Mouse (Mus musculus): Measurements from ENCODE around the gene Sez6l2.
"Not testable (repeated sequence)": the region's sequence is repeated elsewhere in the genome, so short reads cannot be mapped to it uniquely, and the experiment has no call there.

The Sez6l2 gene

DNA sequence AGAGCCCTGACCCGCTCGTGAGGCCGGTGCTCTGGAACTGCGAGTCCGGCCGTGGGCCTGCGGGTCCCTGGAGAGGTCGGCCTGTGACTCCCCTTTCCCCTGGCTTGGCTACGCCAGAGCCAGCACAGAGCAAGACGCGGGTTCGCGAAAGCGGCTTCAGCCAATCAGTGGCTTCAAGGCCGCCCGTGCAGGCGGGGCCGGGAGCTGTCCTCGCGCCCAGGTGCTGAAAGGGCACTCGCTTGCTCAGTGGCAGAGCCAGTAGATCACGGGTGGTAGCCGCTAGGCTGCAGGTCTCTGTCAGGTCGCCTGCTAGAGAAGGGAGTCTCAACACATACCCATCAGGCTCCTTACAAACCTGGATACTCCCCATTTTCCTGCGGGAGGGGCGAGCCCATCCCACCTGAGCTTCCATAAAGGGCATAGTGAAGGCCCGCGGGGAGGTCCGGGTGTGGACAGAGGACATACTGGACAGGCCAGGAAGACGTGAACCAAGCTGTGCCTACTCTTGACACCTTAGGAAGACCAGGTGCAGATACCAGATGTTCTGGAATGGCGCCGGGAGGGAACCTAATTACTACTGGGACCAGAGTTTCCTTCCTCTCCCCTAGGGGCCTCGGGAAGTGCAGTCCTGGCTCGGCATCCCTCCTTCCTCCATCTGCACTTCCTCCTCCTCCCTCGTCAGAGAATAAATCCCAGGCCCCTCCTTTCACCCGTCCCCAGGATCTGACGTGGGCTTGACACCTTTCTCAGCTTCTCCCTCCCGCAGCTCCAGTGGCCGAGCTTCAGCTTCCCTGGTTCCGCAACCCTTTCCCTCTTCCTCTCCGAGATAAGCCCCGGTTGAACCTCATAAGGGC, at the start of gene Sez6l2:
Gene Sez6l2 (plus strand): TSS at position 771 of the 854 bp plus-strand sequence.
- DNase-seq: peak; percentile 73 to 78

DNA sequence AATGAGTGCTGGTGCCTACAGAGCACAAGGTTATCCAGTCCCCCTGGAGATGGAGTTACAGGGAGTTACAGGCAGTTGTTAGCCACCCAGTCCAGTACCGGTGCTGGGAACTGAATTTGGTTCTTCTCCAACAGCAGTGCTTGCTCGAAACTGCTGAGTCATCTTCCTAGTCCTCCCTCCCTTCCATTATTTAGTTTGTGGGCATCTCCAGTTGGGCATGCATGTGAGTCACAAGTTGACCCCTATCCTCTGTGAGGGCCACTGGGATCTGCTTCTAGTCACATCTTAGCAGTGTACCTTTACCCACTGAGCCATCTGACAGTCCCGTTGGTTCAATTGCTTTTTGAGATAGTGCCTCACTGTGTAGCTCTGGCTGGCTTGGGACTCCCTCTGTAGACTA, 44.8 kb upstream of the Sez6l2 start:
- no peak for DNase-seq

DNA sequence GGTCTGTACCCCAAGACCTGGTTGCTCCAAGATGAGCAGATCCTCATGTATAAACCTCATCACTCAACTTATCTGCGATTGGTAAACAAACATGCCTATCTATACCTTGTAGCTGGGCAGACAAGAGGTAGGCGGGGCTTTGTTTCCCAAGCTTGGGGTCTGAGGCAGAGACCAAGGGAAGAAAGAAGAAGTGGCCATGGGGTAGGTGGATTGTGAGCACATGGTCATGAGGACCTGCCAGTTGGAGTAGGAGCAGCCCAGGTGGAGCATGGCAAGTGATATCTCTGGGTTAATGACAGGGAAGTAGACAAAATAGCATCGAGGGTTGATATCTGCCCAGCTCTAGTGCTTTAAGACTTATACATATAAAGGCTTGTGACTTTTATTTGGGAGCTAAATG, 35.5 kb upstream of the Sez6l2 start:
- DNase-seq: no peak

DNA sequence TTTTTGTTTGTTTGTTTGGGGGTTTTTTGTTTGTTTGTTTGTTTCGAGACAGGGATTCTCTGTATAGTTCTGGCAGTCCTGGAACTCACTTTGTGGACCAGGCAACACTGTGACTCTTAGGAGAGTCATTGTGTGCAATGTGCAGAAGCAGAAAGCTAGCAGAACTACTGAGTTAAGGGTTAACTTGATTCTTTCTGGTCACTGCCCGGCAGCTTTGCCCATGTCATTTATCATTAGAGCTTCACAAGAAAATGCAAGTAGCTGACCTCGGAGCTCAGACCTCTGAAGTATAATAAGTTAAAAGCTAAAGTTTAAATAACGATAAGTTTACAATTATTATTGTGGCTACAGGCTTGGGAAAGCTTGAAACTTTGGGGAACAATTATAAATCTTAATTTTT, 32.0 kb upstream of the Sez6l2 start:
- DNase-seq: not testable (repeated sequence)

DNA sequence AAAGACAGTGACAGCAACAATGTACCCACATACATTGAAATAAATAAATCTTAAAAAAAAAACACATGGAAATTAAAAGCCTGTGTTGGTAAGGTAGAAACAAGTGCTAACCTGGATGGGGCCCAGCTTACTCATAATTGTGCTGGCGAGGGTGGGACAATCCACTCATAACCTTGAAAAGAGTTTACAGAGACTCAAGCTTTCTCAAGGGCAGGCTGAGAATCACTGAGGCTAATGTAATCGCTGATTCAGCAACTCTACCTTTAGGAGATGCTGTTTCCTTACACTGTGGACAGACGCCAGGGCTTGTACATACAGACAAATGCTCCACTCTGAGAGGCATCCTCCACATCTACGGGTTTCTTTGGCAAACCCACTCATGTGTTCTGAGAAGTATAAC, 30.4 kb upstream of the Sez6l2 start:
- no peak for DNase-seq

DNA sequence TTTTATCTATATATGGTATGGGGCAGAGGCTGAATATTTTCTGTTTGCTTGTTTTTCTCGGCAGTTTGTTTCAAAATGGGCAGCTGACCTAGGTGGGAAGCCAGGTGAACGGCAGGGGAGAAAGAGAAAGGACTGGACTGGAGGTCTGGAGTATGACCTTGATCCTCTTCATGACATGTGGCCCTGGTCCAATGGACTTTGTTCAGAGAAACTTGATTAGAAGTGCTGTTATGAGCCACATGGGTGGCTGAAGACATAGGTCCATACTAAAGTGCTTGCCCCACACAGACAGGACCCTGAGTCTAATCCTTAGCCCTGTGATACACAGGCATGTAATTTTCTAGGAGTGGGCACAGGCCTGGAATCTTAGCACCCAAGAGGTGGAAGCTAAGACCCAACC, 28.8 kb upstream of the Sez6l2 start:
- DNase-seq: no peak

DNA sequence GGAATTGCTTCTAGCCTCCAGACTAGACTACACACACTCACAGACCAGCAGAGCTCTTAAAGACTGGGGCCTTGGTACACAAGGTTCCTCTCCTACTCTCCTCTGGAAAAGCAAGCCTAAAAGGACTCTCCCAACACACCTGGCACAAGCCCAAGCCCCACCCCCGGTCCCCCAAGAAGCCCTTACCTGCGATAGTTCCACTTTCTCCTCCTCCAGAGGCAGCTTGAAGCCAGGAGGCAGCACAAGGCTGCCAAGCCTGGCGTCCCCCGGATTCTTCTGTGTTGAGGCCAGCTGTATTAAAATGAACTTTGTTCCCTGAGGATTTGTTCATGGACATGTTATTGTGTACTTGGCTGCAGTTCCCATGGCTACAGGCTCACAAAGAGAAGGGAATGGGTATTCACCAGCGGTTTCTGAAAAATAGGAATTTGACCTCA, 27.7 kb upstream of the Sez6l2 start, which contains the start of gene Tmem219:
Gene Tmem219 (minus strand): TSS at position 294 of the 437 bp plus-strand sequence.
- DNase-seq: no peak

DNA sequence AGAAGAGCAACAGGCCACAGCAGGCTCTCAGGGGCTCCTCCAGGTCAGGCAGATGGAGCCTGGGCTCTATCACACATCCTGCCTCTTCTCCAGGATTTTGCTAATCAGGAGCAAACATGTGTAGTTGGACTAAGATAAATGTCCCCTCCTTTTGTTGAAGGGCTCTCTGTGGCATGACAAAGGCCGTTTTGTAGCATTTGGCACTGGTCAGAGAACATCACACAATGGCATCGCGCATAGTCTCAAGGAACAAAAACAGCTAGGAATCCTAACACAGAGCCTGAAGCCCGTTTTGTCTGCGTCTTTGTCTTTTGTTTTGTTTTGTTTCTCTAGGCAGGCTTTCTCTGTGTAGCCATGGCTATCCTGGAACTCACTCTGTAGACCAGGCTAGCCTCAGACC, 26.4 kb upstream of the Sez6l2 start:
- DNase-seq: no peak

DNA sequence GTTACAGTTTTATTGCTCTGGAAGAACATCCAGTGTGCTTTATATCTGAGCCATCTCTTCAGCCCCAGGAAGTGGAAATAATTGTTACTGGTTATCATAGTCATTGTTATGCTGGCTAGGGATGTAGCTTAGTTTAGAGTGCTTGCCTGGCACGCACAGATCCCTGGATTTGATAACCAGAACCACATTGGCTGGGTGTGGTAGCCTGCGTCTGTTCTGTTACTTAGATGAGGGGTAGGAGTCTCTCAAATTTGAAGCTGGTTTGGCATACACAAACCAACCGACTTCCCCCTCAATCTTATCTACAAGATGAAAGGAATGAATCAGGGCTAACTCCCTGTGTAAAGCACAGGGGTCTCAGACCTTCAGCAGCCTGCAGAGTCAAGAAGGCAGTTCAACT, 24.1 kb upstream of the Sez6l2 start:
- DNase-seq: no peak

DNA sequence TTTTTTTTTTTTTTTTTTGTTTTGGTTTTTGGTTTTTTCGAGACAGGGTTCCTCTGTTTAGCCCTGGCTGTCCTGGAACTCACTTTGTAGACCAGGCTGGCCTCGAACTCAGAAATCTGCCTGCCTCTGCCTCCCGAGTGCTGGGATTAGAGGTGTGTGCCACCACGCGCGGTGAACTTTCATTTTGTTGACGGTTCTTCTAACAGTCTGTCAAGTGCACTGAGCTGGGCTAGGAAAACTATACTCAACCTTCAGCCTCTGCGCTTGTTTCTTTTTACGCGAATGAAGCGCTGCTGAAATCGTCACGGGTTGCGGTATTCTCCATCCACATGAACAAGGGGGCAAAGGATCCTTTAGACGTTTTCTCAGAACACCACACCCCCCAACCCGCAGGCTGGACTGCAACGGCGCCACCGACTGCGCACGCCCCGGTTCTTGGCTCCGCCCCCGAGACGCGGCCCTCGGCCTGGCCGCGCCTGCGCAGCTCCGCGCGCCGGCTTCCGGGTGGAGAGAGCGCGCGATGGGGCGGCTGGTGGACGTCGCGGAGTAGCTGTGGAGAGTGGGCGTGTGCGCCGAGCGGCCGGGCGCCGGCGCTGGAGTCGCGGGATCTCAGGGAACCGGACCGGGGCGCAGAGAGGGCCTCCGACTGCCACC, 21.9 kb upstream of the Sez6l2 start, which contains the start of gene Kctd13:
Gene Kctd13 (plus strand): TSS at position 496 of the 654 bp plus-strand sequence.
- peak; percentile 86 for DNase-seq

DNA sequence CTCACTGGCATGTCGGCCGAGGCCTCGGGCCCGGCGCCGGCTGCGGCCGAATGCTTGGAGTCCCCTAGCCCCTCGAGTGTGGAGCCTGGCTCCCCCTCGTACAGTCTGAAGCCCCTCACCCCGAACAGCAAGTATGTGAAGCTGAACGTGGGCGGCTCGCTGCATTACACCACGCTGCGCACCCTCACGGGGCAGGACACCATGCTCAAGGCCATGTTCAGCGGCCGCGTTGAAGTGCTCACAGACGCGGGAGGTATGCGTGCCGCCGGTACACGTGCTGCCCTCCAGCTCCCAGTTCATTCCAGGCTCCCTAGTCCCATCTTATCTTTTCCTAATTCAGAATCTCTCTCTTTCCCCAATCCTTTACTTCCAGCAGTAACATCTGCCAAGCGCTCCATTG, 21.3 kb upstream of the Sez6l2 start:
- no peak for DNase-seq

DNA sequence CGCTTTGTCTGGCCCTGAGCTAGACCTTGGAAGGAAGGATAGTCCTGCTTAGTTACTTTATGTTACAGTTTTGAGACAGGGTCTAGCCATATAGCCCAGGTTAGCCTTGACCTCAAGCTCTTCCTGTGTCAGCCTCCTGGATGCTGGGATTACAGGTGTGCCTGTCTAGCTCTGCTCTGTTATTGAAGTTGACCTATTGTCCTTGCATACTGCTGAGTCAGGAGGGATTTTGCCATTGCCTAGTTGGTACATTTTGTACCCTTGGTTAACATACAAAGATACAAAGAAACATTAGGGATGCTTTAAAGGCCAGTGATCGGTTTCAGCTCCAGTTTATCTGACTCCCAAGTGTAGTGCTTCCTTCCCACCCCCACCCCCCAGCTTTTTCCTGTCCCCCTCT, 17.7 kb upstream of the Sez6l2 start:
- DNase-seq: no peak

DNA sequence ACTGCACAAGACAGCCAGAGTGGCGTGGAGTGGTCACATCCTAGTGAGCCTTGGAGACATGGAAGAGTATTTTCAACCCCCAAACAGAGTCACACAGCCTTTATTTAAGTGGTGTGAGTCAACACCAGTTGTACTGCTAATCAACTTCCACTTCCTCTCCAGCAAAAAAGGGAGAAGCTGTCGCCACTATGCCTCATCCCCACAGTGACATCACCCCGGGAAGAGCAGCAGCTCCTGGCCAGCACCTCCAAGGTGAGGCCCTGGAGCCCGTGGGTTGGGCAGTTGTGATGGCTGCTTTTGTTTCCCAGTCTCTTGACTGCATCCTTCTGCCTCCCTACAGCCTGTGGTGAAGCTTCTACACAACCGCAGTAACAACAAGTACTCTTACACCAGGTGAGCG, 9.2 kb upstream of the Sez6l2 start:
- DNase-seq: no peak

DNA sequence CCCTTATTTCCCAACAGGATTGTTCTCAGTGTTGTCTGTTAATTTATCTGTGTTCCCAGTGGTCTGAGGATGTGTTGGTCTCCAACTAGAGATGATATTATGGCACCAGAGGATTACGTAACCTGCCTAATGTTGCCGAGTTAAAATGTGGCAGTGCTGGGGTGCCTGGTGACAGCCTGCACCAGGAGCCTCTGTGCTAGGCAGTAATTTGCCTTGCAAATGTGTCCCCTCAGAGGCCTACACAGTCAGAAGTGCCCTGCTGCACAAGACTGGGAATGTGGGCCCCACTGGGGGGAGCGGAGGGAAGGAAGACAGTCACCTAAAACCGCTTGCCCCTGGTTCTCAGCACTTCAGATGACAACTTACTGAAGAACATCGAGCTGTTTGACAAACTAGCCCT, 8.6 kb upstream of the Sez6l2 start:
- DNase-seq: no peak

DNA sequence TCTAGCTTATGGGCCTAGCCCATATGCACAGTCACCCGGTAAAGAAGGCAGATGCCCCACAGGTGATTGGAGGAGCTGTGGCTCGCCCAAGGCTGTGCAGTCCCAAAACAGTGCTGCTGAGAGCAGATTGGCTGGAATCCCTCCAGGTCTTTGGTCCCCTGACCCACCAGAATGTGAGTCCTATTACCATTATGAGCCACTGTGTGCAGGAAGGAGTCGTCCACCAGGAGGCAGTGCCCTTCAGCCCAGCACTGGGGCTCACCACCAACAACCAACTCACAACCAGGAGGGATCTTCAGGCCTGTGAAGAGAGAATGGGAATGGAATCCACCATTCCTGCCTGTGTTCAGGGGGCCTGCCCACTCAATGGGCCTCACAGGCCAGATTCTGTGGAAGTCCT, 3.8 kb upstream of the Sez6l2 start:
- no peak for DNase-seq

DNA sequence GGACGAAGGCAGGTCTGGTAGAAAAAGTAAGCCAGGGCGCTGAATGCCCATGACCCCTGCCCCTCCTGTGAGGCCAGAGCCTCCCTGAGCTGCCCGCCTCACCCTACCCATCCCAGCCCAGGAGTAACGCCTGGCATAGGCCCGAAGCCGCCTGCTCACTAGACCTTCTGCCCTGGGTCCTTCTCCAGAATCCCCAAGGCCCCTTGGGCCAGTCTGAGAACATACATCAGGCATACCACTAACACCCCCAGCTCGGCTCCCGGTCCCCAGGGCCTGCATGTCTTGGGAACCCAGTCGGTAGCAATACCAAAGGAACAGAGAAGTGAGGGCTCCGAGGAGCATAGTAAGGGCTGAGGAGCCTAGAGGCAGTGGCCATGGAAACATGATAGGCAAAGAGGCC, 1.7 kb upstream of the Sez6l2 start:
- no peak for DNase-seq

DNA sequence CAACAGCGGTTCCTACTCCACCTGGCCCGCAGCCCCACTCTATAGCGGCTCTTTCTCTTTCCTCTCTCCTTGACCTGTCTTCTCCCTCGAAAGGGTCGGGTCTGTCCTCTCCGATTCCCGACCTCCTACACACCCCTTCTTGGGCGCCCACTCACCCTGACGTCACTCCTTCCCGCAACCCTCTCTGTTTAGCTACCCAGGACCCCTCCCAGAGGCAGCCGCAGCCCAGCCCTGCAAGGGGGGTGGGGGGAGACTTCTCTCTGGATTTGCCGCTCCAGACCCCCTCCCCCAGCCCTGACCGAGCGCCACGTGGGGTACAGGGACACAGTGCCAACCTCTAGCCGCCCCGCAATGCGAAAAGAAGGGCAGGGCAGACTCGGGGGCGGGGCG, 965 bp upstream of the Sez6l2 start, which contains the start of gene Asphd1:
Gene Asphd1 (minus strand): TSS at position 180 of the 390 bp plus-strand sequence.
- DNase-seq: no peak

DNA sequence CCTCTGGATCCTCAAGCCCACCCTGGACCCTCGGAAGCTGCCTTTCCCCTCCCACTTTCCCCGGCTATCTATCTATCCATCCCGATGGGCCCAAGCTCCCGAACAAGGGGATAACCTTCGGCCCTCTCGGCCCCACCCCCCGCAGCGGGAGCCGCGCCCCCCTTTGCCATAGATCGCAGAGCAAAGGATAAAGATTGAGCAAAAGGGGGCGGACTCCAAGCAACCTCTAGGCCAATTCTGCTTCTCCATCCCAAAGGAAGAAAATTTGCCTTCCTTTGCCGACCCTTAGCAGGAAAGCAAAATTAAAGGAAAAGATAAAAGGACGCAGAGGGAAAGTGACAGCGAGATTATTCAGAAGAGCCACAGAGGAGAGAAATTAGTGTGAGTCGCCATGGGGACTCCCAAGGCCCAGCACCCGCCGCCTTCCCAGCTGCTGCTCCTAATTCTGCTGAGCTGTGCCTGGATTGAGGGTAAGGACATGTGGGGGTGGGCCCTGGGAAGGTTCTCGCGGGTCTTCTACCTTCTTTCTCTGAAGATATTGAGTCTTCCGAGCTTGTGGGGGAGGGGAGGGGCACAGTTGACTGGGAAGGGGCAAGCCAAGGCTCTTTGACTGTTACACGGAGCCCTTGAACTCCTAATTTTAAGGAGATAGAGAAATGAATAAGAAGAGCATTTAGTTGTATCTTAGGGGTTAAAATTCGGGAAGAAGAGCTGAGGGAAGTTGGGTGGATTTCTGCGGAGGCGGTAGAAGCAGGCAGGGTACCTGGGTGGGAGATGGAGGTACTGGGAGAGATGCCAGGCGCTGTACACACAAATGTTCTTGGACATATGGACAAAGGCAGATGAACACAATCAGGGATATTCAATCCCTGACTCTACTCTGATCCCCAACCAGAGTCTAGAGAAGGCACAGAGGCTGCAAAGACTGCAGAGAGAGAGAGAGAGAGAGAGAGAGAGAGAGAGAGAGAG, 568 bp downstream of the Sez6l2 start:
- no peak for DNase-seq

DNA sequence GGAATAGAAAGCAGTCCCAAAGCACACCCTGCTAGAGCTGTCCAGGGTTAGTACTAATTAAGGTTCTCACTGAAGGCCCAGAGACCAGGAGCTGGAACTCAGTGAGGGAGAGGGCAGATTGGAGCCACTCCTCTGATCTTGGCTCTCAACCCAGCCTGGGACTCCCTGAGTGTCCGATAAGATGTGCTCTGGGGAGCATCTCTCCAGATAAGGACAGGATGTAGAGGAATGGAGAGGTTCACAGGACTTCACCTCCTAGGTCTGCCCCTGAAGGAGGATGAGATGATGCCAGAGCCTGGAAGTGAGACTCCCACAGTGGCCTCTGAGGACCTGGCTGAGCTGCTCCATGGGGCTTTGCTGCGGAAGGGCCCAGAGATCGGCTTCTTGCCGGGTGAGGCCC, 1.4 kb downstream of the Sez6l2 start:
- DNase-seq: no peak

DNA sequence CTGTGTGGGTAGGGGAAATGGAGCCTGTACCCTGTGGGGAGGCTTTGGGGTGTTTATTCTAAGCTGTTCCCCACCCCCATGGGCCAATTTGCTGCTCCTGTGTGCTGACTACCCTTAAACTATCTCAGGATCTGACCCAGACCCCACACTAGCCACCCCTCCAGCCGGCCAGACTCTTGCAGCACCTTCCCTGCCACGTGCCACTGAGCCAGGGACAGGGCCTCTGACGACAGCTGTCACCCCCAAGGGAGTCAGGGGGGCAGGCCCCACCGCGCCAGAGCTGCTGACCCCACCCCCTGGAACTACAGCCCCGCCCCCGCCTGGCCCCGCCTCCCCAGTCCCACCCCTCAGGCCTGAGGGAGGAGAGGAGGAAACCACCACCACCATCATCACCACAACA, 2.3 kb downstream of the Sez6l2 start:
- no peak for DNase-seq

DNA sequence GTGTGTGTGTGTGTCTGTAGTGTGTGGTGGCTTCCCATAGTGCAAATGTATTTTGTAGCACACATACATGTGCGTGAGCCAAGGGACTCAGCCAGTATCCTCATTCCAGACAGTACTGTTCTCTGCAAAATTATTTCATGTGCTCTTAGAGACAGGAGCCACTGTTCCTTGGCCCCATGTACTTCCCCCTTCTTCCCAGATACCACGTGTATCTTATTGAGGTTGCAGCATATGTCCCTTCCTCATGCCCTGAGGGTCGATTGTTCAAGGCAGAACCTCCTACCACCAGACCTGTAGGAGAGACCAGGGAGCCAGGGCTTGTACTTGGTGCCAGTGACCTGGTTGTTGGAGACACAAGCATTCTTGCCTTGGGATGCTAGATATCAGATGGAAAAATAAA, 4.8 kb downstream of the Sez6l2 start:
- no peak for DNase-seq

DNA sequence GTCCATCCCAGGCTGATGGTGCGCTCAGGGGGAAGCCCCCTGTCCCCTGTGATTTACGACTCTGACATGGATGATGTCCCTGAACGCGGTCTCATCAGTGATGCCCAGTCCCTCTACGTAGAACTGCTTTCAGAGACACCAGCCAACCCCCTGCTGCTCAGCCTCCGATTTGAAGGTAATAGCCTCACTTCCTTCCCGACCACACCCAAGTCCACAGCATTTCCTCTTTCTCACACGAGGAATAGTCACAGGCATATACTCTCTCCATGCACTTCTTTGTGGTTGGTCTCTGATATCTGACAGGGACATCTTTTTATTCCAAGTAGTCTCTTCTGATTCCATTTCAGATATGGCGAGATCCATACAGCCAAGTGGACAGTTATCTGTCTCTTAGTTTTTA, 9.4 kb downstream of the Sez6l2 start:
- DNase-seq: no peak

DNA sequence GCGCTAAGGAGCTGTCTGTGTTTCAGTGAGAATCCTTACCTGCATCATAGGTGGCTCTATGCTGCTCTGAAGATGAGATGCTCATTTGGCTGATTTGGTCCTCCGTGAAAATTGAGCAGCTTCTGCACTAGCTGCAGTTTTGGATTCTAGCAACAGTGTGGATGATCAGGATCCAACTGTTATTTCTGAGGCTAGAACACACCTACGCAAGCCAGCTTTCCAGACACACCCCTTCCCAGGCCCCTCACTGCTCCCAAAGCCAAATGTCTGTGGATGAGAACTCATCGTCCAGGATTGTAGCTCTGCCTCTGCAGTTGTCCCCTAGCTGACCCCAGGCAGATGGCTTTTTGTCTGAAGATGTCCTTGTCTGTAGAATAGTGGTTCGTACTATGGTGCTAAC, 10.7 kb downstream of the Sez6l2 start:
- DNase-seq: no peak
